Mouse (Mus musculus) gastrocnemius, adult 18-20 months (tissue): ENCODE measurements around the gene Zkscan8. TPM values are rescaled to one million over a fixed set of nuclear protein-coding genes. Genes with fewer than 3 reads are reported as not detected.

ENCODE experiments used
- total RNA-seq, 2 experiments: library from RNA; stranded (reverse); gene quantifications; 2 replicates each; pipeline ENCODE4 v1.2.3; 2021

Gene Zkscan8
- total RNA-seq, 2 experiments from 2014 or later = 6.2 to 6.3 TPM

Other genes starting within 250 kb of the Zkscan8 start
- not detected for gene Gpx5, start 238.4 kb downstream of the Zkscan8 start, total RNA-seq
- gene Gpx6, start 219.0 kb downstream of the Zkscan8 start, total RNA-seq = not detected
- not detected for gene Olfr1367, start 184.2 kb downstream of the Zkscan8 start, total RNA-seq
- 1 to 10 TPM; 6.8 to 7.6 TPM for gene Zscan12, start 168.3 kb downstream of the Zkscan8 start, total RNA-seq
- gene Zkscan3, start 128.4 kb downstream of the Zkscan8 start, total RNA-seq = 10 to 100 TPM; 13.0 to 17.0 TPM
- gene Pgbd1, start 90.1 kb downstream of the Zkscan8 start, total RNA-seq = under 1 TPM; 0.31 to 0.39 TPM
- gene Zscan26, start 77.4 kb downstream of the Zkscan8 start, total RNA-seq = 10 to 100 TPM; 13.1 to 14.1 TPM
- gene Nkapl, start 62.6 kb downstream of the Zkscan8 start, total RNA-seq = under 1 TPM; 0.19 to 0.21 TPM
- under 1 TPM; 0.40 to 0.73 TPM for gene Zkscan4, start 52.2 kb downstream of the Zkscan8 start, total RNA-seq
- gene Gm10065, start 51.7 kb downstream of the Zkscan8 start, total RNA-seq = not detected
- 10 to 100 TPM; 22.8 to 23.3 TPM for gene AK157302, start 35.9 kb downstream of the Zkscan8 start, total RNA-seq
- 100 to 1,000 TPM; 144 to 150 TPM for gene Gm11273, start 29.7 kb downstream of the Zkscan8 start, total RNA-seq
- gene Olfr1366, start 11.7 kb upstream of the Zkscan8 start, total RNA-seq = not detected
- not detected for gene Olfr1535, start 28.8 kb upstream of the Zkscan8 start, total RNA-seq
- gene Olfr1364, start 50.6 kb upstream of the Zkscan8 start, total RNA-seq = not detected
- not detected for gene Olfr1362, start 82.9 kb upstream of the Zkscan8 start, total RNA-seq
- not detected for gene Olfr11, start 111.4 kb upstream of the Zkscan8 start, total RNA-seq
- gene Olfr1361, start 132.3 kb upstream of the Zkscan8 start, total RNA-seq = not detected
- not detected for gene Olfr1360, start 146.3 kb upstream of the Zkscan8 start, total RNA-seq
- not detected for gene Olfr1359, start 167.0 kb upstream of the Zkscan8 start, total RNA-seq
- gene Hist1h2bl, start 185.0 kb upstream of the Zkscan8 start, total RNA-seq = 1 to 10 TPM; 3.4 to 3.7 TPM
- 1 to 10 TPM in 1 of 2 experiments, not detected in 1; 1.5 TPM for gene Hist1h2ai, start 185.3 kb upstream of the Zkscan8 start, total RNA-seq
- gene Hist1h3h, start 186.5 kb upstream of the Zkscan8 start, total RNA-seq = 1 to 10 TPM in 1 of 2 experiments, not detected in 1; 2.3 TPM
- gene Hist1h2bm, start 190.9 kb upstream of the Zkscan8 start, total RNA-seq = not detected
- under 1 TPM; 0.43 to 0.59 TPM for gene Hist1h4j, start 203.9 kb upstream of the Zkscan8 start, total RNA-seq
- gene Hist1h4k, start 219.4 kb upstream of the Zkscan8 start, total RNA-seq = 10 to 100 TPM; 15.2 to 22.0 TPM
- not detected for gene Hist1h2ak, start 222.7 kb upstream of the Zkscan8 start, total RNA-seq
- 1 to 10 TPM in 1 of 2 experiments, not detected in 1; 1.1 TPM for gene Hist1h2bn, start 223.0 kb upstream of the Zkscan8 start, total RNA-seq
- under 1 TPM; 0.32 to 0.52 TPM for gene Hist1h1b, start 249.5 kb upstream of the Zkscan8 start, total RNA-seq